Mouse (Mus musculus) myocyte (in vitro differentiated cells): ENCODE data around the gene Gm6993.

ENCODE experiments used
- E2F4 ChIP-seq: IDR thresholded peaks from one replicate; pipeline ENCODE4 v1.6.1; 2011; ENCODE audit warnings: mild to moderate bottlenecking, control low read depth, moderate library complexity; ENCODE audit not compliant: insufficient read depth
- MAX ChIP-seq: IDR thresholded peaks from one replicate; pipeline ENCODE4 v1.6.1; 2011; ENCODE audit warnings: low read depth, mild to moderate bottlenecking, control low read depth
- POLR2A ChIP-seq: IDR thresholded peaks from one replicate; pipeline ENCODE4 v1.6.1; 2011; ENCODE audit warnings: low read depth, mild to moderate bottlenecking, control low read depth, moderate library complexity; ENCODE audit not compliant: insufficient read length
- TCF12 ChIP-seq: IDR thresholded peaks from one replicate; pipeline ENCODE4 v1.6.1; 2011; ENCODE audit warnings: mild to moderate bottlenecking, control low read depth; ENCODE audit not compliant: poor library complexity, insufficient read depth, severe bottlenecking
- USF1 ChIP-seq: IDR thresholded peaks from one replicate; pipeline ENCODE4 v1.6.1; 2011; ENCODE audit warnings: low read depth, mild to moderate bottlenecking, control low read depth, moderate library complexity

DNA sequence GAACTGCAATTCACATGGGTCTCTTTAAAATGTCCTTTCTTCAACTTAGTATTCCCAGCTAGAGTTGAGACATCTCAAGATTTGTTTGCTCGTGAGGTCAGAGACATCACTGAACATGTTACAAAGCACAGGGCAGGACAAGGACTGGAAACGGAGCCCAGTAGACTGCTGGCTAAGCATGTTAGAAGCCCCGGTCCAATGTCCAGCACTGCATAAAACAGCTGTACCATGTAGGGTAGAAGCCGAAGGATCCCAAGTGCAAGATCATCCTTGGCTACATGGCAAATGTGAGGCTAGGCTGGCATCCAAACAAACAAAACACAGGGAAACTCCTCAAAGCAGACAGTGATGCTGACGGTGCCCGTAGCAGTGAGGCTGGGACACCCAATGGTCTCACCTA is 5.6 kb upstream of the Gm6993 start:
- TF ChIP-seq POLR2A: no peak
- no peak for TF ChIP-seq MAX
- TF ChIP-seq TCF12: no peak
- no peak for TF ChIP-seq E2F4
- TF ChIP-seq USF1: no peak
